Mouse (Mus musculus) liver, adult 2 months (tissue): ENCODE results near the gene Itgb6.

Source experiments
- CTCF ChIP-seq: fragments of 200-500 bp; IDR thresholded peaks from 2 replicates; pipeline ENCODE4 v1.5.1; 2011; ENCODE audit warnings: low read depth, low read length, control low read depth
- POLR2A ChIP-seq: fragments of 200-500 bp; IDR thresholded peaks from 2 replicates; pipeline ENCODE4 v1.6.1; 2011; ENCODE audit warnings: low read length, control low read depth; ENCODE audit not compliant: insufficient read depth; ENCODE audit errors: extremely low read depth

GRCm38 (mm10) chr2:60549851-60550250 lies 172.6 kb downstream of the Itgb6 start:
- TF ChIP-seq CTCF (no peak), POLR2A (no peak)
